Mouse (Mus musculus) liver, embryonic 16.5 days (tissue): ENCODE data around the gene Wrap73. TPM values are rescaled to one million over a fixed set of nuclear protein-coding genes. Genes with fewer than 3 reads are reported as not detected.

Source experiments
- ATAC-seq: fragments of 200-750 bp; cut with Nextera tagmentation; 2 replicates; pipeline ENCODE4 v1.8.0; 2017; ENCODE audit warnings: low read depth, mild to moderate bottlenecking, moderate number of reproducible peaks, moderate library complexity
- H3K27ac ChIP-seq: fragments of 300-500 bp; sonication (generic); 2 replicates; pipeline ENCODE4 v1.5.1; 2014; ENCODE audit warnings: mild to moderate bottlenecking, low read length
- H3K27me3 ChIP-seq: fragments of 300-500 bp; sonication (generic); 2 replicates; pipeline ENCODE4 v1.6.1; 2014; ENCODE audit warnings: low read depth, low read length, mixed read lengths; ENCODE audit not compliant: control insufficient read depth, insufficient read depth
- H3K36me3 ChIP-seq: fragments of 300-500 bp; sonication (generic); 2 replicates; pipeline ENCODE4 v1.6.1; 2014; ENCODE audit warnings: mild to moderate bottlenecking; ENCODE audit not compliant: control insufficient read depth, insufficient read depth
- H3K4me1 ChIP-seq: fragments of 300-500 bp; sonication (generic); 2 replicates; pipeline ENCODE4 v1.6.1; 2014; ENCODE audit warnings: low read depth, low read length, mixed read lengths; ENCODE audit not compliant: control insufficient read depth
- H3K4me2 ChIP-seq: fragments of 300-500 bp; sonication (generic); 2 replicates; pipeline ENCODE4 v1.6.1; 2014; ENCODE audit warnings: low read depth, low read length, mixed read lengths
- H3K4me3 ChIP-seq: fragments of 300-500 bp; sonication (generic); 2 replicates; pipeline ENCODE4 v1.5.1; 2014; ENCODE audit warnings: low read depth, mild to moderate bottlenecking, low read length
- H3K9ac ChIP-seq: fragments of 300-500 bp; sonication (generic); 2 replicates; pipeline ENCODE4 v1.6.1; 2014; ENCODE audit warnings: low read depth, low read length
- H3K9me3 ChIP-seq: fragments of 300-500 bp; sonication (generic); replicated peaks from 2 replicates; pipeline ENCODE4 v1.6.1; 2016; ENCODE audit warnings: low read length; ENCODE audit not compliant: control insufficient read depth
- WGBS: fragments of 180-500 bp; shearing (Covaris S2); extraction: QIAGEN DNeasy Blood & Tissue Kit; methylation state at CpG from one replicate; pipeline ENCODE4 v1.1.7; 2014; ENCODE audit not compliant: insufficient replicate concordance; 5-methylcytosine and 5-hydroxymethylcytosine counted together
- polyA plus RNA-seq: library from polyadenylated mRNA; unstranded; fragments of >200 nt; fragmentation: Nextera tagmentation; extraction: Ambion mirVana; gene quantifications from 2 replicates; pipeline ENCODE4 v1.2.1, GENCODE M21; 2015

The Wrap73 gene
- polyA plus RNA-seq, 1 experiment from 2014 or later, result 22.5 TPM

GRCm38 (mm10) chr4:154163296-154163695, 21.1 kb downstream of the Wrap73 start:
- Histone ChIP-seq H3K4me1 (peaks cover 34% of the 10 kb centered on the region), H3K27me3 (peaks cover 3% of the 10 kb centered on the region), H3K27ac (no peak overlapping the region; the same call in 1 of the 2 replicates), H3K36me3 (peaks cover 6% of the 10 kb centered on the region), H3K9ac (no peak overlapping the region), H3K4me3 (no peak overlapping the region), H3K4me2 (no peak overlapping the region), H3K9me3 (no peaks in the 10 kb centered on the region)
- WGBS, result 21% methylated on average over 7 of the region's 7 CpGs
- ATAC-seq, result no peak

- Histone ChIP-seq H3K27ac (no peak overlapping the region), H3K4me2 (no peak overlapping the region), H3K36me3 (no peaks in the 10 kb centered on the region), H3K27me3 (peaks cover 40% of the 10 kb centered on the region), H3K4me3 (no peak overlapping the region), H3K9ac (no peak overlapping the region), H3K4me1 (peaks cover 17% of the 10 kb centered on the region), H3K9me3 (no peaks in the 10 kb centered on the region)
- ATAC-seq, result no peak
- 21% methylated on average over 5 of the region's 5 CpGs for WGBS
Observed at GRCm38 (mm10) chr4:154167053-154167452, 24.9 kb downstream of the Wrap73 start.

- Histone ChIP-seq H3K4me2 (peak overlapping the region; percentile 53), H3K27ac (no peak overlapping the region), H3K4me1 (no peaks in the 10 kb centered on the region), H3K27me3 (peaks cover 56% of the 10 kb centered on the region), H3K9me3 (no peaks in the 10 kb centered on the region), H3K36me3 (no peaks in the 10 kb centered on the region), H3K4me3 (peak overlapping the region; percentile 46), H3K9ac (no peak overlapping the region)
- 3% methylated on average over 15 of the region's 15 CpGs for WGBS
- ATAC-seq, result no peak
Observed at GRCm38 (mm10) chr4:154170021-154170420, 27.8 kb downstream of the Wrap73 start.

- Histone ChIP-seq H3K9me3 (no peaks in the 10 kb centered on the region), H3K36me3 (no peaks in the 10 kb centered on the region), H3K4me2 (peak within 1 kb of the TSS; percentile 53), H3K9ac (no peak within 1 kb of the TSS), H3K4me3 (peak within 1 kb of the TSS; percentile 46), H3K27me3 (peaks cover 56% of the 10 kb centered on the region), H3K27ac (no peak within 1 kb of the TSS), H3K4me1 (no peaks in the 10 kb centered on the region)
- WGBS, result 1% methylated on average over 59 of the region's 61 CpGs
- ATAC-seq, result 0 out of 2 replicates have a peak, but pooled peaks have one; percentile 37
Observed at GRCm38 (mm10) chr4:154170506-154171150, 28.5 kb downstream of the Wrap73 start, which contains the start of gene Megf6. Megf6 (plus strand) TSS chr4:154170730.

- Histone ChIP-seq H3K9me3 (no peaks in the 10 kb centered on the region), H3K4me1 (no peaks in the 10 kb centered on the region), H3K27ac (no peak overlapping the region), H3K4me2 (peak overlapping the region; percentile 53; the same call in 1 of the 2 replicates), H3K4me3 (peak overlapping the region; percentile 46; the same call in 1 of the 2 replicates), H3K27me3 (peaks cover 56% of the 10 kb centered on the region), H3K36me3 (no peaks in the 10 kb centered on the region), H3K9ac (no peak overlapping the region)
- WGBS, result 2% methylated on average over 37 of the region's 37 CpGs
- no peak for ATAC-seq
Observed at GRCm38 (mm10) chr4:154171151-154171930, 29.2 kb downstream of the Wrap73 start.

GRCm38 (mm10) chr4:154171931-154172604, 29.9 kb downstream of the Wrap73 start:
- no peaks in the 10 kb centered on the region for H3K9me3 ChIP-seq
- H3K4me3 ChIP-seq, result no peak overlapping the region
- peaks cover 56% of the 10 kb centered on the region for H3K27me3 ChIP-seq
- WGBS, result 33% methylated on average over 13 of the region's 13 CpGs
- no peak overlapping the region for H3K27ac ChIP-seq
- H3K36me3 ChIP-seq, result no peaks in the 10 kb centered on the region
- no peak overlapping the region for H3K9ac ChIP-seq
- no peaks in the 10 kb centered on the region for H3K4me1 ChIP-seq
- ATAC-seq, result no peak
- no peak overlapping the region for H3K4me2 ChIP-seq

- ATAC-seq, result peak; percentile 26; the same call in 1 of the 2 replicates
- Histone ChIP-seq H3K9me3 (no peaks in the 10 kb centered on the region), H3K9ac (no peak overlapping the region), H3K4me1 (no peaks in the 10 kb centered on the region), H3K4me2 (no peak overlapping the region), H3K27ac (no peak overlapping the region), H3K36me3 (no peaks in the 10 kb centered on the region), H3K4me3 (no peak overlapping the region), H3K27me3 (peaks cover 14% of the 10 kb centered on the region)
- 49% methylated on average over 8 of the region's 8 CpGs for WGBS
Observed at GRCm38 (mm10) chr4:154177257-154177656, 35.1 kb downstream of the Wrap73 start.

GRCm38 (mm10) chr4:154181001-154181400, 38.8 kb downstream of the Wrap73 start:
- H3K9me3 ChIP-seq, result no peaks in the 10 kb centered on the region
- no peak for ATAC-seq
- H3K4me3 ChIP-seq, result no peak overlapping the region
- H3K27ac ChIP-seq, result no peak overlapping the region
- no peak overlapping the region for H3K9ac ChIP-seq
- no peak overlapping the region for H3K4me2 ChIP-seq
- WGBS, result 73% methylated on average over 7 of the region's 7 CpGs
- no peaks in the 10 kb centered on the region for H3K4me1 ChIP-seq
- H3K27me3 ChIP-seq, result no peaks in the 10 kb centered on the region
- H3K36me3 ChIP-seq, result no peaks in the 10 kb centered on the region
